ENCODE assay signal across 22 mouse cellular contexts in genomic region chr9:54857474-54857873, GRCm38 (mm10). TPM values are rescaled to one million over a fixed set of nuclear protein-coding genes. Genes with fewer than 3 reads are reported as not detected.
DNase-seq lines count a peak whose midpoint lies in the region; ATAC-seq and TF ChIP-seq lines count a peak whose summit lies in the region.
"Had no signal": no experiment of that assay in that cellular context is flagged by ENCODE, and none has a peak within 500 bp of the region (broad histone marks: within the 10 kb centered on the region; RNA-seq: fewer than 3 reads in every experiment).

No protein-coding gene starts in this region.

- H3K9ac ChIP-seq in ES-Bruce4 (ENCODE audit: low read depth, poor library complexity, severe bottlenecking): no peak overlapping the region
- no peak overlapping the region for H3K9ac ChIP-seq in midbrain, postnatal 0 days (replicated peaks; ENCODE audit: low read length, poor library complexity, severe bottlenecking)
- H3K9ac ChIP-seq: embryonic facial prominence, embryonic 12.5 days; forebrain, embryonic 13.5 days; forebrain, embryonic 15.5 days; forebrain, postnatal 0 days had no signal

- intact Hi-C loops in gastrocnemius, postnatal 14 days (cut with DNase I; ENCODE audit: low total_unique reads): no loop called here

- H3K27ac ChIP-seq in ES-Bruce4 (ENCODE audit: insufficient read depth, low read length): peak overlapping the region; percentile 40
- no peak overlapping the region for H3K27ac ChIP-seq in midbrain, postnatal 0 days (ENCODE audit: low read depth, low read length)
- H3K27ac ChIP-seq: embryonic facial prominence, embryonic 10.5 days; embryonic facial prominence, embryonic 12.5 days; forebrain, embryonic 13.5 days; forebrain, embryonic 15.5 days had no signal

- no peak for ATAC-seq in midbrain, postnatal 0 days (ENCODE audit: low FRiP score)
- ATAC-seq: activated CD4-positive, CD25-positive, alpha-beta regulatory T cell, adult 4 months; forebrain, embryonic 13.5 days; forebrain, embryonic 15.5 days; forebrain, postnatal 0 days; Patski had no signal

- no peak overlapping the region for H3K4me2 ChIP-seq in midbrain, postnatal 0 days (ENCODE audit: low read depth, low read length, poor library complexity, severe bottlenecking)
- H3K4me2 ChIP-seq: embryonic facial prominence, embryonic 12.5 days; forebrain, embryonic 13.5 days; forebrain, embryonic 15.5 days had no signal

- no peaks in the 10 kb centered on the region for H3K27me3 ChIP-seq in ES-Bruce4 (ENCODE audit: control insufficient read depth, insufficient read depth, low read length, poor library complexity, severe bottlenecking)
- no peaks in the 10 kb centered on the region for H3K27me3 ChIP-seq in midbrain, postnatal 0 days (ENCODE audit: insufficient read depth, low read length)
- H3K27me3 ChIP-seq: embryonic facial prominence, embryonic 12.5 days; forebrain, embryonic 13.5 days; forebrain, embryonic 15.5 days; Patski had no signal

- DNase-seq in ES-CJ7 (ENCODE audit: low read depth, low spot score) (peak; percentile 78), R1 (ENCODE audit: low read depth, low spot score) (peak; percentile 47), liver (no peak)
- no peak for DNase-seq in midbrain, postnatal 0 days (ENCODE audit: low spot score)
- DNase-seq in gastrocnemius, postnatal 14 days: no peak
- DNase-seq: adrenal gland, adult 8-10 months; adrenal gland, postnatal 14 days; adrenal gland, postnatal 36 days; cerebellum, adult 11-12 months; cerebellum, adult 2 months; cerebellum, adult 9-10 months; cerebellum, postnatal 10 days; cerebellum, postnatal 25 days; forebrain, postnatal 0 days had no signal

- no peak for TF ChIP-seq POLR2A in ES-Bruce4 (IDR thresholded peaks at IDR 0.05; ENCODE audit: insufficient read depth, low read length)

- H3K36me3 ChIP-seq in ES-Bruce4 (ENCODE audit: control insufficient read depth, insufficient read depth, low read length, poor library complexity, severe bottlenecking): no peaks in the 10 kb centered on the region
- no peaks in the 10 kb centered on the region for H3K36me3 ChIP-seq in midbrain, postnatal 0 days (ENCODE audit: insufficient read depth, low read length)
- H3K36me3 ChIP-seq: embryonic facial prominence, embryonic 10.5 days; embryonic facial prominence, embryonic 12.5 days; forebrain, embryonic 15.5 days; G1E had no signal

- 46% methylated on average over 3 of the region's 3 CpGs for WGBS in midbrain, postnatal 0 days

- H3K4me3 ChIP-seq in ES-Bruce4 (ENCODE audit: low read depth, low read length): no peak overlapping the region
- no peak overlapping the region for H3K4me3 ChIP-seq in midbrain, postnatal 0 days (ENCODE audit: low read depth, low read length)
- H3K4me3 ChIP-seq: embryonic facial prominence, embryonic 10.5 days; embryonic facial prominence, embryonic 12.5 days; forebrain, embryonic 13.5 days; forebrain, embryonic 15.5 days had no signal

- no peaks in the 10 kb centered on the region for H3K9me3 ChIP-seq in ES-Bruce4 (replicated peaks; ENCODE audit: control insufficient read depth, insufficient read depth, low read length, poor library complexity, severe bottlenecking)
- H3K9me3 ChIP-seq in midbrain, postnatal 0 days (ENCODE audit: low read length): no peaks in the 10 kb centered on the region
- H3K9me3 ChIP-seq: embryonic facial prominence, embryonic 10.5 days; embryonic facial prominence, embryonic 12.5 days; forebrain, embryonic 13.5 days; forebrain, embryonic 15.5 days; G1E had no signal

- TF ChIP-seq EP300 in ES-Bruce4 (IDR thresholded peaks at IDR 0.05; ENCODE audit: insufficient read depth, low read depth, low read length): 0 out of 2 replicates have a peak, but pooled peaks have one; percentile 24

- peaks cover 5% of the 10 kb centered on the region for H3K4me1 ChIP-seq in ES-Bruce4 (ENCODE audit: control insufficient read depth, insufficient read depth, low read length)
- H3K4me1 ChIP-seq in midbrain, postnatal 0 days (ENCODE audit: insufficient read depth, low read length): no peaks in the 10 kb centered on the region
- H3K4me1 ChIP-seq: embryonic facial prominence, embryonic 12.5 days; forebrain, embryonic 13.5 days; forebrain, embryonic 15.5 days had no signal

- no peak for TF ChIP-seq CTCF in ES-Bruce4 (IDR thresholded peaks at IDR 0.05; ENCODE audit: low read depth, low read length)
- TF ChIP-seq CTCF in midbrain, postnatal 0 days (IDR thresholded peaks at IDR 0.05): no peak

RNA-seq across cellular contexts. Expression of gene Ireb2, which starts 6.1 kb away (rescaled TPM):
- polyA plus RNA-seq in ES-Bruce4 (2011; ENCODE audit: insufficient read depth, insufficient read length, low read depth, missing spikeins): 114 and 126 TPM in 2 replicates
- total RNA-seq in midbrain, postnatal 0 days (2014; rRNA removed): 38.5 and 58.1 TPM in 2 replicates
- polyA plus RNA-seq in midbrain, postnatal 0 days (2015; fragmentation: Nextera tagmentation; extraction: Ambion mirVana): 16.5 and 18.5 TPM in 2 replicates
- 10 to 100 TPM; 25.7 to 27.5 TPM for total RNA-seq in gastrocnemius, postnatal 14 days (2021)

RNA-seq across cellular contexts. Expression of gene Hykk, which starts 59.6 kb away (rescaled TPM):
- polyA plus RNA-seq in ES-Bruce4 (2011; ENCODE audit: insufficient read depth, insufficient read length, low read depth, missing spikeins): 5.2 and 5.5 TPM in 2 replicates
- total RNA-seq in midbrain, postnatal 0 days (2014; rRNA removed): 1.4 and 2.5 TPM in 2 replicates
- 1.2 and 1.3 TPM in 2 replicates for polyA plus RNA-seq in midbrain, postnatal 0 days (2015; fragmentation: Nextera tagmentation; extraction: Ambion mirVana)
- 1 to 10 TPM; 1.2 to 1.7 TPM for total RNA-seq in gastrocnemius, postnatal 14 days (2021)
- polyA plus RNA-seq: G1E had no signal

Comparison
In these comparisons a context has a peak if more than half of its experiments do, and no peak if none do; other contexts are left out.
1. DNase-seq: peak in ES-CJ7 (single experiment) and R1 (single experiment); none in liver (single experiment), midbrain, postnatal 0 days (single experiment) and gastrocnemius, postnatal 14 days (single experiment).